Mouse (Mus musculus): ENCODE results near the gene Ess2. TPM values are rescaled to one million over a fixed set of nuclear protein-coding genes. Genes with fewer than 3 reads are reported as not detected.

Ess2 gene
- total RNA-seq, 4 experiments from 2014 or later = 8.0 to 10.1 (median 9.6) TPM

GRCm38 (mm10) chr16:17921325-17922162 is 10.4 kb upstream of the Ess2 start:
- peak; percentile 94 for DNase-seq (ENCODE audit: low spot score)

GRCm38 (mm10) chr16:17920586-17920985 is 9.4 kb upstream of the Ess2 start:
- DNase-seq (ENCODE audit: low spot score) = no peak

DNA sequence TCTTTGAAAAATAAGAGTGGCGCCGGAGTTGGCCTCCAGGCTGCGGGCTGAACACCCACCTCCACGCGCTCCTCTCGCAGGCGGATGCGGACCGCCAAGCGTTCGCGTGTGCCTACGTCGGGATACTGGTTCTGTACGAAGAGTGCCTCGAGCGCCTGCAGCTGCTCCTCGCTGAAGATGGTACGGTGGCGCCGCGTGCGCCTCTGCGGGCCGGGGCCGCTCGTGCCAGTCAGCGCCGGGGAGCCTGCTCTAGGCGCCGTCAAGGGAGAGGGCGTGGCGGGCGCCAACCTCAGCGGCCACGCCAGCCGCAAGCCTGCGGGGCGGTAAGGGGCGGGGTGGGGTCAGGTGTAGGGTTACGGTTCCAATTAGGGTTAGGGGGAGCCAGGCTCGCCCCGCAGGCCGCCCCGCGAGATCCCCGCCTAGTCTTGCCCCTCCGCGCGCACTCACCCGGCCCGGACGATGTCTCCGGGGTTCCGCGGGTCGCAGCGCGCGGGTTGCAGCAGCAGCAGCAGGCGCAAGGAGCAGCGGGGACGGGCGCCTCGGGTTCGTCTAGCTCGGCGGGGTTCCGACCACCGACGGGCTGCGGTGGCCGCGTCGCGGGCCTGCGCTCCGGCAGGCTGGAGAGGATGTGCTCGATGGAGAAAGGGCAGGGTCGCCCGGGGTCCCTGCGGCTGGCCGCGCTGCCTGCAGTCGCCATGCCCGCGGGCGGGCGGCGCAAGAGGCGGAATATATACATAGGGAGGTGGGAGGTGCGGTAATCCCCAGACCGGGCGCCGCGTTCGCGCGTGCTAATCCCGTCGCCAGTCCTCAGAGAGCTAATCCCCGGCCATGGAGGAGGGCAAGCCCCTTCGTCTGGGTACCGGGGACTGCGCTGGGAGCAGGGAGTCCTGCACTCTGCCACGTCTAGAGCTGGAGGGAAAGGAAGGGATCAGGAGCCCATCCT is 3.4 kb upstream of the Ess2 start, which contains the start of gene Gsc2:
Gene Gsc2 (minus strand): TSS at position 753 of the 943 bp plus-strand sequence.
- no peak for DNase-seq (ENCODE audit: low spot score)

DNA sequence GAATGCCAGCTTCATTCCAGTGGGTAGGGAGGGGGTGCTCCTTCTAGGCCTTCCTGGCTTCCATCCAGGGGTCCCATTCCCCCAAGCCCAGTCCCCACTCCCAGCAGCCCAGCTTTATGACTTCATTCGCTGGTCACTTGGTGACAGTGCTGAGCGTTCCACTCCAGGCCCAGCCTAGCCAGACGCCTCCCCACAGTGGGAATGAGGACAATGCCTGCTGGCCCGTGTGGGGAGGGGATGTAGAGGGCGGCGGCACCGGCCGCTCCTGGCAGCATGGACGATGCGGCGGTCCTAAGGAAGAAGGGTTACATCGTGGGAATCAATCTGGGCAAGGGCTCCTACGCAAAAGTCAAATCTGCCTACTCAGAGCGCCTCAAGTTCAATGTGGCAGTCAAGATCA is 12.7 kb downstream of the Ess2 start, which contains the start of the genes Dgcr2 and Tssk2:
Gene Dgcr2 (minus strand): TSS at position 101 of the 400 bp plus-strand sequence.
Gene Tssk2 (plus strand): TSS at position 176 of the 400 bp plus-strand sequence.
- DNase-seq (ENCODE audit: low spot score) = no peak

DNA sequence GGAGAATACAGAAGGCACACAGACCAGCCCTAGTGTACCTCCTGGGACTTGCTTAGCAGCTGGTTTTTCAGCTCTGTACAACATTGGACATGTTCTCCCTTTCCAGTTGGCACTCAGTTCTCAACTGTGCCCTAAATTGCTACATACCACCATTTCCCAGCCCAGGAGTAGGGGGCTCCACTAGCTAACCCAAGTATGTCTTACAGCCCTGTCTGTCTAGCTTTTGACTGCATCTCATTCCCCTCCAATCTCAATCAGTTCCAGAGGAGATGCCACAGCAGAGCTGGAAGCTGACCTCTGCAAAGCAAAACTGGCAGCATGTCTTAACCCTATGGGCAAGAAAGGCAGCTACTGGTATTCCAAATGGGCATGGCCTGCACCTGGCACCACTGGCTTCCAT is 15.1 kb downstream of the Ess2 start:
- no peak for DNase-seq (ENCODE audit: low spot score)

- no peak for DNase-seq (ENCODE audit: low spot score)
Observed at GRCm38 (mm10) chr16:17893923-17894322, 17.2 kb downstream of the Ess2 start, which contains the start of gene Tssk1. Tssk1 (plus strand) TSS chr16:17894223.

DNA sequence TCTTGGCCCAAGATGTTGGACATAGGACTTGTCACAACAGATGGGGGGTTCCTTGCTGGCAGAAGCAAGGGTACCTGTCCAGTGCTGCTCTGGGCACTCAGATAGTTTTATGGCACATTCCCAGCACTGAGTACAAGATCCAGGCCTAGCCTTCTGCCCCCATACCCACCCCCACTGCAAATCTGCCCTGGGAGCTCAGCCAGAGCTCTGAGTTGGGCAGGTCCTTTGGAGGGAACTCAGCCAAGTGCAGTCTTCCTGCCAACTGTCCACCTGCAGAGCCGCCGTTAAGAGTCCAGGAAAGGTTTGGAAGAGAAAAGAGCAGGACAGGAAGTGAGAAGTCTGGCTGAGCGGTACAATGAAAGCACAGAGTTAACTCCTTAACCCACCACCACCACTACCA is 18.5 kb downstream of the Ess2 start:
- peak; percentile 35 for DNase-seq (ENCODE audit: low spot score)

GRCm38 (mm10) chr16:17891567-17891959 is 19.6 kb downstream of the Ess2 start, which contains the start of gene Gm20518:
Gm20518 (minus strand) TSS chr16:17891671.
- DNase-seq (ENCODE audit: low spot score) = peak; percentile 98

- DNase-seq (ENCODE audit: low spot score) = peak; percentile 36
Observed at GRCm38 (mm10) chr16:17890917-17891566, 20.1 kb downstream of the Ess2 start.

- no peak for DNase-seq (ENCODE audit: low spot score)
Observed at GRCm38 (mm10) chr16:17890342-17890727, 20.8 kb downstream of the Ess2 start.

GRCm38 (mm10) chr16:17889689-17890341 is 21.3 kb downstream of the Ess2 start:
- no peak for DNase-seq (ENCODE audit: low spot score)

GRCm38 (mm10) chr16:17884116-17884515 is 27.0 kb downstream of the Ess2 start:
- no peak for DNase-seq (ENCODE audit: low spot score)

DNA sequence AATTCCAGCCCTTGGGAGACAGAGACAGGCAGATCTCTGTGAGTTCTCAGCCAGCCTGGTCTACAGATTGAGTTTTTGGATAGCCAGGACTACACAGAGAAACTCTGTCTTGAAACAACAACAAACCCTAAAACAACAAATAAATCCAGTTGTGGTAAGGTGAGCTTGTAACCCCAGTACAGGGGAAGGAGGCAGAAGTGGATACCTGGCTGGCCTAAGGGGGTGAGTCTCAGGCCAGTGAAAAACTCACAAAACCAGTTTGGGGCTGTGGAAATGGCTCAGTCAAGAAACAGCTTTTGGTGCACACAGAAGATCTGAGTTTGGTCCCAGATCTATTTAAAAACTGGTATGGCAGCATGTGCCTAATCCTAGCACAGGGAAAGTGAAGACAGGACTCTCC is 29.0 kb downstream of the Ess2 start:
- DNase-seq (ENCODE audit: low spot score) = no peak

- no peak for DNase-seq (ENCODE audit: low spot score)
Observed at GRCm38 (mm10) chr16:17879571-17879970, 31.6 kb downstream of the Ess2 start.

DNA sequence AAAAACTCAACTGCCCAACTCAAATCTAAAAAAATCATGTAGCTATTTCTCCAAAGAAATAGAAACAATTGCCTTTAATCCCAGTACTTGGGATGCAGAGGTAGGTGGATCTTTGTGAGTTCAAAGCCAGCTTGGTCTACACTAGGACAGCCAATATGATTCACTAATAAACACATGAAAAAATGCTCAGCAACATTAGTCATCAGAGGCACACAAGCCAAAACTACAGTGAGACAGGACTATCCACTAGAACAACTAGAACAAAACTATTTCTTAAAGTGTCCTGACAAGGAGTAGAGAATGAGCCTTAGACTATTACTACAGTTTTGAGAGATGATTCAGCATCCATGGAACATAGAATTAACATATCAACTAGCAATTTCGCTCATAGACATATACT is 35.1 kb downstream of the Ess2 start:
- DNase-seq (ENCODE audit: low spot score) = no peak

- no peak for DNase-seq (ENCODE audit: low spot score)
Observed at GRCm38 (mm10) chr16:17875174-17875573, 36.0 kb downstream of the Ess2 start.

DNA sequence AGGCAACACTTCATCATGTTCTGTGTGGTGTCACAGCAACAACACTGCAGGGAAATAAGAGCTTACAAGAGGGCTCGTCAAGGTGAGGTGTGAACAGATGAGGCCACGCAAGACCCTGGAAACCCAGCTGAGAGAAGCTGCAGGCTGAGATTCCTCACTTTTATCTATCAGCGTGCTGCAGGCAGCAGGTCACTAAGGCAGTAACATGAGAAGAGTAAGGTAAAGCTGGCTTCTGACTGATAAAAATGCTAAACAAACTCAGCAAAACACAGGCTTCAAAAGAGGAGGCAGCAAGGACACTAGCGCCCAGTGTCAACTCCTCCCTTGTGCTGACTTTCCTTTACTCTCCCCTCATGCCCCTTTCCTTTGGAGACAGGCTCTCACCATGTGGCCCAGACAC is 38.2 kb downstream of the Ess2 start:
- no peak for DNase-seq (ENCODE audit: low spot score)

DNA sequence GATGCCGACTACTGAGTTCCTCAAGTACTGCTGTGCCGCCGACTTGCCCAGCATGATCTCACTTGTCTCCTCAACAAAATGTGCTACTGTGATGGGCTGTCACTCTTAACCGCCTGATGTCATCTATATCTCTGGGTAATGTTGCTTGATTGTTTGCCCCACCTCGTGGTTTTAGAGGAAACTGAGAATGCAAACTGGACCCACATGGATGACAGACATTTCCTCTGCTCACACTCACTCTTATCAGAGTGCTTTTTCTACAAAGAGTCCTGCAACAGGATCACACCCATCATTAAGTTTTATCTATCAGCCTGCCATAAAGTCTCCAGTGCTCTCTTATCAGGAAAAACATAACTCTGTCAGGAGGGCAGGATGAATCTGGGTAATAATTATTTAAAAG is 39.9 kb downstream of the Ess2 start:
- no peak for DNase-seq (ENCODE audit: low spot score)

DNA sequence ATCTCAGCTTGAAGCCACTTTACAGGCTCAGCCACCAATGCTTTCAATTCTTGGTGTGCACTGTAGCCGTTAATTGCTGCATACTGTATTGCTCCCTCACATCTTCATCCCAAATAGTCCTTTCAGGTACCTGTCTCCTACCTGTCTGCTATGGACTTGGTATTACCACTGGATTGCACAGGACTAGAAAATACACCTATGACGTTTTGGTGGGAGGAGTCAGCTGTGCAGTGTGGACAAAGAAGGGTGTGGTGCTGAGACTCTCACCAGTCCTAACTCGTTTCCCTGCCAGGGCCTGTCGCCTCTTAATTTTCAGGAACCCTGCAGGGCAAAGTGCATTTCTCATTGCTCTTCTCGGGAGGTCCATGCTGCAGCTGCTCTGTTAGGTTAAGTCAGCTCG is 45.4 kb downstream of the Ess2 start:
- DNase-seq (ENCODE audit: low spot score) = no peak

- DNase-seq (ENCODE audit: low spot score) = no peak
Observed at GRCm38 (mm10) chr16:17865293-17865692, 45.9 kb downstream of the Ess2 start.

DNA sequence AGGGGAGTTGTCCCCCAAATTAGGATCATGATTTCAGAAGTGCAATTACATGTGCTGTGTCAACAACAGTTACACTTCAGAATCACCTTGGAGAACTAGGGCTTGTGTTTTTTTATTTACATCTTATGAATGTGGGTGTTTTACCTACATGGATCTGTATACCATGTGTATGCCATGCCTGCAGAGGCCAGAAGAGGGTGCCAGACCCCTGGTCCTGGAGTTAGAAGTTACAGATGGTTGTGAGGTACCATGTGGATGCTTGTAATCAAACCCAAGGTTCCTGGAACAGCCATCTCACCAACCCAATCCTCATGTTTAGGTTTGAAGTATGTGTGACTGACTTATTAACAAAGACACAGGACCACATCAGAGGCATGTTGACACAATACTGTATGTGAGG is 52.6 kb downstream of the Ess2 start:
- DNase-seq (ENCODE audit: low spot score) = no peak
